Mouse (Mus musculus) heart, embryonic 16.5 days (tissue): ENCODE data around the gene Gm20388. TPM values are rescaled to one million over a fixed set of nuclear protein-coding genes. Genes with fewer than 3 reads are reported as not detected.
"Not testable (repeated sequence)": the region's sequence is repeated elsewhere in the genome, so short reads cannot be mapped to it uniquely, and the experiment has no call there.

Experiments used
- ATAC-seq: fragments of 200-750 bp; cut with Nextera tagmentation; replicated peaks from 2 replicates; pipeline ENCODE4 v1.8.0; 2017; ENCODE audit warnings: moderate number of reproducible peaks; ENCODE audit not compliant: insufficient read depth, low FRiP score; ENCODE audit errors: extremely low read depth
- H3K27ac ChIP-seq: fragments of 300-500 bp; sonication (generic); 2 replicates; pipeline ENCODE4 v1.5.1; 2014; ENCODE audit warnings: mild to moderate bottlenecking, low read length, control low read depth, moderate library complexity
- H3K27me3 ChIP-seq: fragments of 300-500 bp; sonication (generic); 2 replicates; pipeline ENCODE4 v1.6.1; 2014; ENCODE audit warnings: low read length, mixed read lengths; ENCODE audit not compliant: control insufficient read depth, insufficient read depth
- H3K36me3 ChIP-seq: fragments of 300-500 bp; sonication (generic); 2 replicates; pipeline ENCODE4 v1.6.1; 2014; ENCODE audit not compliant: control insufficient read depth, insufficient read depth
- H3K4me1 ChIP-seq: fragments of 300-500 bp; sonication (generic); 2 replicates; pipeline ENCODE4 v1.6.1; 2014; ENCODE audit warnings: low read length, mixed read lengths; ENCODE audit not compliant: control insufficient read depth, insufficient read depth
- H3K4me2 ChIP-seq: fragments of 300-500 bp; sonication (generic); 2 replicates; pipeline ENCODE4 v1.6.1; 2014; ENCODE audit warnings: low read depth, mild to moderate bottlenecking, control low read depth, low read length
- H3K4me3 ChIP-seq: fragments of 300-500 bp; sonication (generic); 2 replicates; pipeline ENCODE4 v1.5.1; 2014; ENCODE audit warnings: mild to moderate bottlenecking, control low read depth, low read length
- H3K9ac ChIP-seq: fragments of 300-500 bp; sonication (generic); 2 replicates; pipeline ENCODE4 v1.6.1; 2014; ENCODE audit warnings: low read length, control low read depth
- H3K9me3 ChIP-seq: fragments of 300-500 bp; sonication (generic); replicated peaks from 2 replicates; pipeline ENCODE4 v1.6.1; 2016; ENCODE audit warnings: low read length; ENCODE audit not compliant: control insufficient read depth
- WGBS: fragments of 180-500 bp; shearing (Covaris S2); extraction: QIAGEN DNeasy Blood & Tissue Kit; methylation state at CpG from one replicate; pipeline ENCODE4 v1.1.7; 2014; 5-methylcytosine and 5-hydroxymethylcytosine counted together
- polyA plus RNA-seq: library from polyadenylated mRNA; unstranded; fragments of >200 nt; fragmentation: Nextera tagmentation; extraction: Ambion mirVana; gene quantifications from 2 replicates; pipeline ENCODE4 v1.2.1, GENCODE M21; 2015

The Gm20388 gene
- polyA plus RNA-seq, 1 experiment from 2014 or later, result 4.5 TPM

DNA sequence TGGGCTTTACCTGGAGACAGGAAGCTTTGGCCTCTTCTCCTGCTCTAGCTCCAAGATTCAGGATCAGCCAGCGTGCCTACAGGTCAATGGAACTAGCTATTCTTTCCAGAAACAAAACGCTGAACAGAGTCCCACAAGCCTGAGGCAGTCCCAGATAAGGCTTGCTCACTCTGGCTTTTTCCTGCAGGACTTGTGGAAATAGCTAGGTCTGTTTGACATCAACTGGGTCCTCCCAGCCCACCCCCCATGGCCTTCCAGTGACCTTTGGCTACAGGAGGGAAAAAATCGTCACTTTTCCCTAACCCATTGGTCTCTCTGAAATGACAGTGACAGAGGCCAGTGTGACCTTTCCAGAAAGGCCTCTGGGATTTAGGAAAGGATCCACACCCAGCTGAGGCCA is 1404.9 kb downstream of the Gm20388 start:
- no peaks in the 10 kb centered on the region for H3K9me3 ChIP-seq
- no peaks in the 10 kb centered on the region for H3K27me3 ChIP-seq
- 25% methylated on average over 3 of the region's 3 CpGs for WGBS
- no peaks in the 10 kb centered on the region for H3K36me3 ChIP-seq
- peak overlapping the region; percentile 69 for H3K27ac ChIP-seq
- ATAC-seq, result peak; percentile 28; the same call in 1 of the 2 replicates
- peak overlapping the region; percentile 21; the same call in 1 of the 2 replicates for H3K4me2 ChIP-seq
- peak overlapping the region; percentile 46; the same call in 1 of the 2 replicates for H3K9ac ChIP-seq
- no peak overlapping the region for H3K4me3 ChIP-seq
- H3K4me1 ChIP-seq, result peaks cover 22% of the 10 kb centered on the region

DNA sequence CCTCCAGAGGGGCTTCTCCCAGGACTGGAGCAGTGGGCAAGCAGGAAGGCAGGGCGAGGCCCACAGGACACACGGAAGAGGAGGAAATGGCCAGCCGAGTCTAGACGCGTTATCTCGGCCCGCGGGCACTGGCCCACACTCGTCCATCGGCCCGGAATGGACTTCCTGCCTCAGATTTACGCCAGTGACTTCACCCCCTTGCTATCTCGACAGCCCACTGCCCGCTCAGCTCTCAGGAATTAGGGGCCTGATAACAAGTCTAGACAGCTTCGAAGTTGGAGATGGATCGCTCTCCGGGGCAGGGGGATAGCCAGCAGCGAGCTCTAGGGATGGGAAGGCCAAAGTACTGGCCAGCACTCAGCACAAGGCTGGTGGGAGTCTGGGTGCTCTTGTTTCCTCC is 1405.4 kb downstream of the Gm20388 start:
- peak overlapping the region; percentile 21; the same call in 1 of the 2 replicates for H3K4me2 ChIP-seq
- ATAC-seq, result peak; percentile 63

GRCm38 (mm10) chr8:121318756-121319155 is 1408.1 kb downstream of the Gm20388 start:
- peaks cover 11% of the 10 kb centered on the region for H3K4me1 ChIP-seq
- H3K36me3 ChIP-seq, H3K9ac ChIP-seq, H3K4me3 ChIP-seq, H3K4me2 ChIP-seq, H3K27ac ChIP-seq, ATAC-seq, H3K9me3 ChIP-seq, H3K27me3 ChIP-seq: not testable (repeated sequence)
- 0% methylated on average over 1 of the region's 19 CpGs for WGBS

More for the DNA sequence above, 1405.4 kb downstream of the Gm20388 start:
- no peaks in the 10 kb centered on the region for H3K9me3 ChIP-seq
- WGBS, result 6% methylated on average over 18 of the region's 18 CpGs
- H3K4me3 ChIP-seq, result no peak overlapping the region
- H3K27me3 ChIP-seq, result no peaks in the 10 kb centered on the region
- H3K27ac ChIP-seq, result peak overlapping the region; percentile 69
- H3K36me3 ChIP-seq, result no peaks in the 10 kb centered on the region
- H3K4me1 ChIP-seq, result peaks cover 17% of the 10 kb centered on the region
- H3K9ac ChIP-seq, result peak overlapping the region; percentile 46

DNA sequence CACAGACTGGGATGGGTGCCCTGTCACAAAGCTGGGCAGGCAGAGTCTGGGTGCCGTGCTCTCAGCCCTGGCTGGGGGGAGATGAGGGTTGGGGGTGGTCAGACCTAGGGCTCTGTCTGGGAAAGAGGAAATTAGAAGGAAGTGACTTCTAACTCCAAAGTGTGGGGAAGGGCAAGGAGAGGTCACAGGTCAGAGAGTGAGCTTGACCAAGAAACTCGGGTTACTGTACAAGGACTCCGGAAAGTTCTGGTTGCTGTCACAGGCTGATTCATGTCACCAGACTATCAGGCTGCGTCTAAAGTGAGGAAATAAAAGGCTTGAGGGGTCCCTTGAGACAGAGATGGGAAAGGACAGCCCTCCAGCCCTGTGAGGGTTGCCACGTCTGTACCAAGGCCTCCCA is 1408.8 kb downstream of the Gm20388 start:
- WGBS, result 48% methylated on average over 5 of the region's 5 CpGs
- Histone ChIP-seq H3K27me3 (no peaks in the 10 kb centered on the region), H3K27ac (no peak overlapping the region), H3K4me1 (peaks cover 11% of the 10 kb centered on the region), H3K4me2 (no peak overlapping the region), H3K9me3 (no peaks in the 10 kb centered on the region), H3K4me3 (no peak overlapping the region), H3K36me3 (no peaks in the 10 kb centered on the region), H3K9ac (no peak overlapping the region)
- ATAC-seq, result no peak

DNA sequence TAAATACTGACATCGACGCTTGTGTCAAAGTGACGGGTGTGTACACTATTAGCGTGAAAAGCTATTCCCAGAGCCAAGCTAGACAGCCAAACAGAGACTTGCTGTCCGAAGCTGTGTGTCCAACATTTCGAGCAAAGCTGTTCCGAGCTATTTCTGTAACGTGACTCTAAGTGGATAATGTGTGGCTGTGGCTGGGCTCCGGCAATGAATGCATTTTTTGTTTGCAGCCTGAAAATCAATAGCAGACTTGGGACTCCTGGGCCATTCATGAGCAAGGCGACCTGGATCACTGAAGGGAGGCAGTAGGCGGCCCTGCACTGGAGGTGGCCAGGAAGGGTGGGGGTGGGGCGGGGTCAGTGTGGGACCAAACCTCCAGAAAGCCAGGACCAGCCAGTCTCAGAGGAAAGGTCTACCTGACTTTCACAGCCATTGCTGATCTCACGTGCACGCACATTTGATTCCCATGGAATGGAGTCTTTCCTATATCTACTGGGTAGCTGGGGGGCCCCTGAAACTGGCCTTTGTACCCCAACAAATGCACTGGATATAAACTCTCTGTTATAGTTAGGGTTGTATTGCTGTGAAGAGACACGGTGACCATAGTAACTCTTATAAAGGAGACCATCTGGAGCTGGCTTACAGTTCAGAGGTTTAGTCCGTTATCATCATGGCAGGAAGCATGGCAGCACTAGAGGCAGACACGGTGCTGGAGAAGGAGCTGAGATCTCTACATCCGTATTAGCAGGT is 1415.7 kb downstream of the Gm20388 start:
- peaks cover 10% of the 10 kb centered on the region for H3K4me1 ChIP-seq
- no peaks in the 10 kb centered on the region for H3K9me3 ChIP-seq
- H3K27me3 ChIP-seq, result peaks cover 5% of the 10 kb centered on the region; the same call in 1 of the 2 replicates
- no peak for ATAC-seq
- peak overlapping the region; percentile 7; the same call in 1 of the 2 replicates for H3K4me2 ChIP-seq
- H3K4me3 ChIP-seq, result no peak overlapping the region
- H3K27ac ChIP-seq, result peak overlapping the region; percentile 41
- H3K36me3 ChIP-seq, result no peaks in the 10 kb centered on the region
- 48% methylated on average over 18 of the region's 18 CpGs for WGBS
- peak overlapping the region; percentile 7; the same call in 1 of the 2 replicates for H3K9ac ChIP-seq

GRCm38 (mm10) chr8:121332436-121332835 is 1421.8 kb downstream of the Gm20388 start:
- WGBS, result 25% methylated on average over 8 of the region's 8 CpGs
- ATAC-seq, result peak; percentile 45
- H3K4me1 ChIP-seq, result peaks cover 16% of the 10 kb centered on the region

DNA sequence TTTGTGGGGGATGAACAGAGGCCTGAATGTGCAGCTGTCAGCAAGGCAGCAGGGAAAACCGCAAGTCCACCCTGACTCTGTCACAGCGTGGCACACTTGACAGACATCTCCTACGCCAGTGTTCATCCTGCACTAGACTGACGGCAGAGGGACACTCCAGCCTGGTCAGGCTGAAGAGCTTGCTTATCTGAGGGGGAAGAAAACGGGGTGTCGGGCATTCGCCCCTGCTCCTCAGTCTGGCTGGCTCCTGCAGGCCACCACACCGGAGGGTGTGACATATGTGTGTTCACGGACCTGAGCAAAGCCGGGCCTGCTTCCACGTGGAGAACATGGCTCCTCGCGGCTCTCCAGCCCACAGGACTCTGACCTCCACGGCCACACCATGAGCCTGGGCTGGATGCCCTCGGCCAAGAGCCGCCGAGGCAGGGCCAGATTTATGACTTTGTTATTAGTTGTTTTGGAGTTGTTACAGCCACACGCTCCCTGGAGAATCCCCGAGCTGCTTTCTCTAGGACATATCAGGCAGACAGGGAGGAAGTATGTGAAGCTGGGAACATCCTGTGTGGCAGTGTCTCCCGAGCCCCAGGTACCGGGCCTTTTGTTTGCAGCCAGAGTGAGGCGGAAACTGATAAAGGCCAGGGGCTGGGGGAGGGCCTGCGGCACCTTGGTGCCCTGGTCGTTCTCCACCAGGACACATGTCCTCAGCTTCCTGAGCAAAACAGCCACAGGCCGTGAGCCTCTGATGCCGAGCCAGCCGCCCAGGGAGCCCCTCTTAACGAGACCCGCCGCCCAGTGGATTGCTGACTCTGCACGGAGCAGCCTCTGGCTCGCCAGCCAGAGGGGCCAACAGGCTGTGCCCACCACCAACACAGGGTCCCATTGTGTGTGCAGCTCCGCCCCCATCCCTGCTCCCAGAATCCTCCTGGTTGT is 1424.1 kb downstream of the Gm20388 start:
- peak; percentile 61 for ATAC-seq
- no peak overlapping the region for H3K4me2 ChIP-seq
- peaks cover 2% of the 10 kb centered on the region; the same call in 1 of the 2 replicates for H3K27me3 ChIP-seq

More at GRCm38 (mm10) chr8:121332436-121332835, 1421.8 kb downstream of the Gm20388 start:
- no peak overlapping the region for H3K9ac ChIP-seq
- H3K27ac ChIP-seq, result peak overlapping the region; percentile 52; the same call in 1 of the 2 replicates
- H3K36me3 ChIP-seq, result no peaks in the 10 kb centered on the region
- peaks cover 5% of the 10 kb centered on the region for H3K9me3 ChIP-seq
- H3K4me2 ChIP-seq, result no peak overlapping the region
- H3K27me3 ChIP-seq, result peaks cover 2% of the 10 kb centered on the region; the same call in 1 of the 2 replicates
- no peak overlapping the region for H3K4me3 ChIP-seq

DNA sequence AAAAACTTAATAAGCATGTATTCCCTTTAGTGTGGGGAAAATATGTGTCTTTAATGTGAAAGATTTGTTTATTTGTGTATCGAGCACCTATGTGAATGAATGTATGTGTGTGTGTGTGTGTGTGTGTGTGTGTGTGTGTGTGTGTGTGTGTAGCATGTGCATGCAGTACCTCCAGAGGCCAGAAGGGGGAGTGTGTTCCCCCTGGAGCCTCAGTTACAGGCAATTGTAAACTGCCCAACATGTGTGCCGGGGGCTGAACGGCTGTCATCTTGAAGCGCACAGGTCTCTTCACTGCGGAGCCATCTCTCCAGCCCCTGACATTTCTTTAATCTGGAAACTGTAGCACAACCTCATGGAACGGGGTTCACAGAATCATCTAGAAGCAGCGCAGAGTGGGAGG is 1425.0 kb downstream of the Gm20388 start:
- 95% methylated on average over 7 of the region's 7 CpGs for WGBS

More for the DNA sequence above, 1424.1 kb downstream of the Gm20388 start:
- Histone ChIP-seq H3K9me3 (peaks cover 5% of the 10 kb centered on the region), H3K9ac (peak overlapping the region; percentile 49), H3K36me3 (no peaks in the 10 kb centered on the region), H3K4me1 (peaks cover 16% of the 10 kb centered on the region), H3K4me3 (no peak overlapping the region), H3K27ac (peak overlapping the region; percentile 67)
- WGBS, result 36% methylated on average over 33 of the region's 33 CpGs

More for the DNA sequence above, 1425.0 kb downstream of the Gm20388 start:
- Histone ChIP-seq H3K4me3 (no peak overlapping the region), H3K4me1 (peaks cover 16% of the 10 kb centered on the region), H3K9me3 (peaks cover 5% of the 10 kb centered on the region), H3K27ac (no peak overlapping the region), H3K9ac (no peak overlapping the region), H3K4me2 (no peak overlapping the region), H3K36me3 (no peaks in the 10 kb centered on the region), H3K27me3 (peaks cover 2% of the 10 kb centered on the region; the same call in 1 of the 2 replicates)
- ATAC-seq, result no peak
